Mouse (Mus musculus) liver, embryonic 12.5 days (tissue): ENCODE measurements around the gene Bub3. TPM values are rescaled to one million over a fixed set of nuclear protein-coding genes. Genes with fewer than 3 reads are reported as not detected.

ENCODE experiments used
- ATAC-seq: fragments of 200-750 bp; cut with Nextera tagmentation; 2 replicates; pipeline ENCODE4 v1.8.0; 2017; ENCODE audit warnings: moderate number of reproducible peaks, mild to moderate bottlenecking, moderate library complexity
- H3K27ac ChIP-seq: fragments of 300-500 bp; sonication (generic); 2 replicates; pipeline ENCODE4 v1.5.1; 2016; ENCODE audit warnings: mild to moderate bottlenecking
- H3K27me3 ChIP-seq: fragments of 300-500 bp; sonication (generic); replicated peaks from 2 replicates; pipeline ENCODE4 v1.6.1; 2016; ENCODE audit warnings: mild to moderate bottlenecking, moderate library complexity
- H3K36me3 ChIP-seq: fragments of 300-500 bp; sonication (generic); 2 replicates; pipeline ENCODE4 v1.6.1; 2016; ENCODE audit warnings: mild to moderate bottlenecking, moderate library complexity
- H3K4me1 ChIP-seq: fragments of 300-500 bp; sonication (generic); 2 replicates; pipeline ENCODE4 v1.6.1; 2016
- H3K4me2 ChIP-seq: fragments of 300-500 bp; sonication (generic); 2 replicates; pipeline ENCODE4 v1.6.1; 2016; ENCODE audit warnings: mild to moderate bottlenecking, moderate library complexity
- H3K4me3 ChIP-seq: fragments of 300-500 bp; sonication (generic); 2 replicates; pipeline ENCODE4 v1.5.1; 2016; ENCODE audit warnings: mild to moderate bottlenecking, moderate library complexity
- H3K9ac ChIP-seq: fragments of 300-500 bp; sonication (generic); 2 replicates; pipeline ENCODE4 v1.6.1; 2016; ENCODE audit warnings: mild to moderate bottlenecking, moderate library complexity
- H3K9me3 ChIP-seq: fragments of 300-500 bp; sonication (generic); replicated peaks from 2 replicates; pipeline ENCODE4 v1.6.1; 2016; ENCODE audit warnings: mild to moderate bottlenecking, moderate library complexity
- WGBS: fragments of 180-500 bp; shearing (Covaris S2); methylation state at CpG from one replicate; pipeline ENCODE4 v1.1.7; 2016; ENCODE audit not compliant: insufficient replicate concordance; 5-methylcytosine and 5-hydroxymethylcytosine counted together
- polyA plus RNA-seq: library from polyadenylated mRNA; unstranded; fragments of >200 nt; fragmentation: Nextera tagmentation; extraction: Ambion mirVana; gene quantifications from 2 replicates; pipeline ENCODE4 v1.2.1, GENCODE M21; 2016

The Bub3 gene
- polyA plus RNA-seq, 1 experiment from 2014 or later: 151 TPM

DNA sequence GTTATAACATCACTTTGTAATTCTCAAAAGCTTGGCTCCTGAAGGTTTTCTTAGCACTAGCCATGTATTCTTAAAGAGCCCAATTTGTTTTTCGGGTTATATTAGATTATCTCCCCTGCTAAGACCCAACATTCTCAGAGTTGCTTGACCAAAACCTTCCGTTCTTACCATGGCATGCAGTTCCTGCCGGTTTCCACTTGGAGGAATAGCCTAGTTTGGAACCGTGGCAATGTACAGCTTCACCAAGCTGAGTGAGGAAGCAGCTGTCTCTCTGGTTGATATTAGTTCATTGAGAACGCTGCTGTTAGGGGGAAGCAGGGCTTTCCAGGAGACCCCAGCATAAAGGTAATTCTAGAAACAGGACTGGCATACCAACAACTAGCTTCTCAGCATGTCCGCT, 15.2 kb downstream of the Bub3 start:
- H3K27me3 ChIP-seq: no peaks in the 10 kb centered on the region
- 75% methylated on average over 6 of the region's 6 CpGs for WGBS
- ATAC-seq: no peak
- H3K36me3 ChIP-seq: peaks cover 46% of the 10 kb centered on the region
- no peak overlapping the region for H3K4me2 ChIP-seq
- H3K4me1 ChIP-seq: no peaks in the 10 kb centered on the region
- no peaks in the 10 kb centered on the region for H3K9me3 ChIP-seq
- no peak overlapping the region for H3K9ac ChIP-seq
- no peak overlapping the region for H3K4me3 ChIP-seq
- H3K27ac ChIP-seq: no peak overlapping the region

DNA sequence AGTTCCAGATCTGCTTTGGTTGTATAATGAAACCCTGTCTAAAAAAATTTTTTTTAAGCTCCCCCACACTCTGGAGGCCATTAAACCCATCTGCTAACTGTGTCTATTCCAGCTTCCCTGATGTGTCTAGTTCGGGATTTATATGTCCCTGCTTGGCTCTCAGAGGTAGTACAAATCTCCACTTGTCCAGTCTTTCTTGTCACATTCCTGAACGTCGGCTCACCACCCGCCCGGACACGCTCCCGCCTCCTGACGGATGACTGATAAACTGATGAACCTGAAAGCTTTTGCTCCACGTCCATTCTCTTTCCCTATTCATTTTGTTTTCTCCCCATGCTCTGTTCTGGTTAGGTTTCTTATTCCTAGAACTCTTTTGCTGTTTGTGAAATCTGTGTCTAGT, 22.2 kb downstream of the Bub3 start:
- Histone ChIP-seq H3K9ac (no peak overlapping the region), H3K27ac (no peak overlapping the region), H3K4me3 (no peak overlapping the region), H3K4me1 (no peaks in the 10 kb centered on the region), H3K9me3 (no peaks in the 10 kb centered on the region), H3K36me3 (no peaks in the 10 kb centered on the region), H3K4me2 (no peak overlapping the region), H3K27me3 (no peaks in the 10 kb centered on the region)
- ATAC-seq: no peak
- WGBS: 63% methylated on average over 9 of the region's 9 CpGs

DNA sequence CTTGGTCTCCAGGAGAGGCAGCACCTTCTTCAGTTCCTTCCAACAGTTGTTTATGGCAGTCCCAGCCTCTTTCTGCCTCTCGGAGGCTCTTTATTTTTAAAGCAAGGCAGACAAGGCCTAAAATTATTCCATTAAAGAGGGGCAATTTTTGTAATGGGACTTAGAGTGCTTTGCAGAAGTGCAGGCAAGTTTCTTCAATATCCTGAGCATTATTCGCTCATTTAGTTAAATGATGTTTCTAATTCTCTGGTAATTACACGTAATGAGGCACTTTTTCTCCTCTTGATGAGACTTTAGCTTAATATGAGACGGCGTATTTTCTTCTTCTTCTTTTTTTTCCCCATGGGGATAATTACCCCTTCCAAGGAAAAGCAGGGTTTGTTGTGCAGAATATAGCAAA, 25.5 kb downstream of the Bub3 start:
- 78% methylated on average over 5 of the region's 5 CpGs for WGBS
- no peaks in the 10 kb centered on the region for H3K36me3 ChIP-seq
- no peak overlapping the region for H3K4me3 ChIP-seq
- H3K27ac ChIP-seq: no peak overlapping the region
- H3K4me1 ChIP-seq: no peaks in the 10 kb centered on the region
- H3K27me3 ChIP-seq: no peaks in the 10 kb centered on the region
- no peak for ATAC-seq
- no peak overlapping the region for H3K9ac ChIP-seq
- H3K9me3 ChIP-seq: no peaks in the 10 kb centered on the region
- no peak overlapping the region for H3K4me2 ChIP-seq

DNA sequence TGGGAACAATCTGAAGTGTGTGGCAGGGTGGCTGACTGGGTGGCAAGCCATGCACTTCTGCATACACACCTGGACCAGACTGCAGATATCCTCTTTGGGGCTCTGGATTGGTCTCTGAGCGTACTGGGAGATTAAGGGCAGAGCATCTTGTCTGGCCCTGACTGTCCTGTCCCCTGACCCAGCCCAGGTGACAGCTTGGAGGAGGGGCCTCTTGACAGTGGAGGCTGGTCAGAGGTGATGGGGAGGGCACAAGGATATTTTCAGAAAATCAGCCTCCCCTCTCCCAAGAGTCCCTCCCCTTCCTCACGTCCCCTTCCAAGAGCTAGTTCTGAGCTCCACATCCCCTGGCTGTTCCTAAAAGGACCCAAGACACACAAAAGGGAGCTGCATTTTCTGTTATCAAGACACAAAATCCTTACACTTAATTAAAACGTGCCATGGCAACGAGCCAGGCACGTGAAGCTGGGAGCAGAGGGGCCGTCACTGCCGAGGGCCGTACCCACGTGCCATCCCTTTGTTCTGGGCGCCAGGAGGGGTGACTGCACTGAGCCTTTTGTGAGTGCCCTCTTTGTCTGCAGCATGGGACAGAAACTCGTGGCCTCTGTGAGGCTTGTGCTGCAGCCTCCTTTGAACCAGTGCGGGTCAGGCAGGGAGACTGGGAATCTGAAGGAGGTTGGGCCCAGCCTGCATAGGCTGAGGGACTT, 37.9 kb downstream of the Bub3 start:
- no peak overlapping the region for H3K4me2 ChIP-seq
- H3K4me3 ChIP-seq: no peak overlapping the region
- H3K9ac ChIP-seq: no peak overlapping the region
- 27% methylated on average over 12 of the region's 12 CpGs for WGBS
- H3K9me3 ChIP-seq: no peaks in the 10 kb centered on the region
- no peaks in the 10 kb centered on the region for H3K4me1 ChIP-seq
- H3K36me3 ChIP-seq: no peaks in the 10 kb centered on the region
- H3K27ac ChIP-seq: no peak overlapping the region
- no peak for ATAC-seq
- H3K27me3 ChIP-seq: peaks cover 25% of the 10 kb centered on the region

DNA sequence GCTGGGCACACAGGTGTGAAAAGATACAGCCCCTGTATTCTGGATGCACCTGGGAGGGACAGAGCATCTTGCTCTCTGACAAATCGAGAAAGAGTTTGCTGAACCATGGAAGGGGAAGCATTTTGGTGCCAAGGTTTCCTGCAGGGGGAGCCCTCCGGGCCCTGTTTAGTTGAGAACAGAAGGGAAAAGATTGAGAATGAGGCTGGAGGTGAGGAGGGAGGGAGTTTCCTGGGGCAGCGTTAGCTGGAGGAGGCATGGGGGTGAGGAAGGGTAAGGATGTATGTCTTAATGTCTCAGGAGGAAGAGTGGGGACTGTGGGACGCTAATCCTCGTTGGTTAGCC, 38.4 kb downstream of the Bub3 start:
- H3K9ac ChIP-seq: no peak overlapping the region
- no peaks in the 10 kb centered on the region for H3K36me3 ChIP-seq
- H3K27me3 ChIP-seq: peaks cover 25% of the 10 kb centered on the region
- no peak overlapping the region for H3K27ac ChIP-seq
- ATAC-seq: no peak
- H3K4me1 ChIP-seq: no peaks in the 10 kb centered on the region
- 11% methylated on average over 5 of the region's 5 CpGs for WGBS
- no peak overlapping the region for H3K4me2 ChIP-seq
- no peaks in the 10 kb centered on the region for H3K9me3 ChIP-seq
- H3K4me3 ChIP-seq: no peak overlapping the region

DNA sequence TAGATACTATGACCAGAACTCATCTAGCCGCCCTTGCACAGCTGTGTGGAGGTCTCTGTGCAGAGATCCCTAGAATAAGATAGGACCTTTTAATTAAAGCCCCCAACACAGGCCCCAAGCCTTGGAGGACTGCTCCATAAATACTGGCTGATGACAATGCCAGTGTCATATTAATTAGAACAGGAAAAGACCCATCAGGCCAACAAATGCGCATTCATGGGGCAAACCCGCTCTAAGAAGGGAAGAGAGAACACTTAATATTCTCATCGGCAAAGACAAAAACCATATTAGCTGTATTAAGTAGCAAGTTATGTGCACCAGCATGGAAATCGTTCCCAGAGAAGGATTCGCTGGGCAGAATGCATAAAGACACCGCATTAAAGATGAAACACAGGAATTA, 42.1 kb downstream of the Bub3 start:
- H3K4me3 ChIP-seq: no peak overlapping the region
- H3K27me3 ChIP-seq: peaks cover 25% of the 10 kb centered on the region
- no peak overlapping the region for H3K27ac ChIP-seq
- H3K9me3 ChIP-seq: no peaks in the 10 kb centered on the region
- no peak overlapping the region for H3K4me2 ChIP-seq
- ATAC-seq: no peak
- H3K4me1 ChIP-seq: no peaks in the 10 kb centered on the region
- WGBS: 74% methylated on average over 7 of the region's 7 CpGs
- no peak overlapping the region for H3K9ac ChIP-seq
- H3K36me3 ChIP-seq: no peaks in the 10 kb centered on the region

DNA sequence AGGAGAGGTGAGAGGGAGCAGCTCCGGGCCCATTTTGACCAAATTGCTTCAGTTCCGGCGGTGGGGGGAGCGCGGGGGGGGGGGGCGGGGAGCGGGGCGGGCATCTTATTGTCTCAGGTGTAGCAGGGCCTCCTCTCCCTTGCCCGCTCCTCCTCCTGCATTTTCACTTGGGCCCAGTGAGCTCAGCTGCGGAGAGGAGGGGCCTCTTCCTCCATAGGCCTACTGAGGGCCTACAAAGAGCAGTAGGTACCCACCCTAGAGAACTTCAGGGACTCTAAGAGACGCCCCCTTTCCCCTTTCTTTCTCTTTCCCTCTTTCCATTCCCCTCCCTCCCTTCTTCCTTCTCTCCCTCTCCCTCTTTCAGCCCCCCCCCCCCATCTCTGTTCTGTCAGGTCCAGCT, 43.2 kb downstream of the Bub3 start:
- H3K4me2 ChIP-seq: no peak overlapping the region
- no peak for ATAC-seq
- no peaks in the 10 kb centered on the region for H3K9me3 ChIP-seq
- H3K4me1 ChIP-seq: no peaks in the 10 kb centered on the region
- no peak overlapping the region for H3K27ac ChIP-seq
- no peak overlapping the region for H3K4me3 ChIP-seq
- H3K36me3 ChIP-seq: no peaks in the 10 kb centered on the region
- no peak overlapping the region for H3K9ac ChIP-seq
- H3K27me3 ChIP-seq: peaks cover 17% of the 10 kb centered on the region
- 16% methylated on average over 8 of the region's 11 CpGs for WGBS

DNA sequence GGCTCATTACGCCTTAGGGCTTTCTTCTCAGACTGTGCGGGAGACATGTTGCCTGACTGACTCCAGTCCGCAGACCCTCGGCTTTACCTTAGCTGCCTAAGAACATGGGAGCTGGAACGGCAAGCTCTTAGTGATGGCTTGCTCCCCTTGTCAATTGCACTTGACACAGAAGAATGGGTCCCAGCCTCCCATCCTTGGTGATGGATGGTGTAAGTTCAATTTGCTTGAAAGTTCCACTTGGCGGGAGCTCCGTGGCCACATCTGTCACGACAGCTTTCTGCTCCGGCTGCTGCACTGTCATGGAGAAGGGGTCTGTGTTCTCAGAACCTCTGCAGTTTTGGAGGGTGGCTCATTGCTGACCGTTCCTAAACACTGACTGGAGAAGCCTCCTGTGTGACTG, 44.9 kb downstream of the Bub3 start:
- no peak for ATAC-seq
- no peaks in the 10 kb centered on the region for H3K4me1 ChIP-seq
- H3K9me3 ChIP-seq: no peaks in the 10 kb centered on the region
- no peaks in the 10 kb centered on the region for H3K36me3 ChIP-seq
- no peak overlapping the region for H3K4me2 ChIP-seq
- peaks cover 2% of the 10 kb centered on the region for H3K27me3 ChIP-seq
- WGBS: 78% methylated on average over 10 of the region's 10 CpGs
- H3K4me3 ChIP-seq: no peak overlapping the region
- H3K27ac ChIP-seq: no peak overlapping the region
- no peak overlapping the region for H3K9ac ChIP-seq

DNA sequence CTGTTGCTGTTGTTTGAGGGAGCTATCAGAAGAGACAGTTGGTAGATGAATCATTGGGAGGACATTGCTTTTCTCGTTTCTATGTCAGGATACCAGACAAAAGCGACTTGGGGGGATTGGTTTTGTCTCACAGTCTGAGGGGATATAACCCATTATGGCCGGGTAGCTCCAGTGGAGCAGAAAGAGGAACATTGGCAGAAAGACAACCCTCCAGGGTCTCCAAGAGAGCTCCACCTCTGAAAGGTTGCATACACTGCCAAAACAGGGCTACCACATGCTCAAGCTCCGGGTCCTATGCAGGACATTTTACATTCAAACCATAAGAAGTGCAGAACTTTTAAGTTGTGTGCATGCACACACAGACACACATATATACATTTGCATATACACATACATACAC, 45.5 kb downstream of the Bub3 start:
- WGBS: 54% methylated on average over 4 of the region's 4 CpGs
- Histone ChIP-seq H3K4me1 (no peaks in the 10 kb centered on the region), H3K27me3 (no peaks in the 10 kb centered on the region; the same call in 1 of the 2 replicates), H3K27ac (no peak overlapping the region), H3K9me3 (no peaks in the 10 kb centered on the region), H3K4me3 (no peak overlapping the region), H3K4me2 (no peak overlapping the region), H3K9ac (no peak overlapping the region), H3K36me3 (no peaks in the 10 kb centered on the region)
- ATAC-seq: no peak

DNA sequence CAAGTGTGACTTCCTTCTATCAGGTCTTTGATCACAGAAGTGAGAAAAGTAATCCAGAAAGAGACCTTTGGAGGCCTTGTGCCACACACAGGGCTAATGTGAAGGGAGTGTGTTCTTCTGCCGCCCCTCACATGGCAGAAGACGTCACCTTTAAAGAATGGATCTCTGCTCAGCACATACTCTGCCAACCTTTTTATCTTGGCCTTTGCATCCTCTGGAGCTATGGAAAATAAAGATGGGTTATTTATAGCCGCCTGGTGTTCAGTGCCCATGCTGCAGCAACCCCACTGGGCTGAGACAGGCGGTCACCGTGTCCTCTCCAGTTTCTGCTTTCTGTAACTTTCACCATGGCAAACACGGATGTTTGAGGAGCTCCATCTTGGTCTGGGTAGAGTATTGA, 48.0 kb downstream of the Bub3 start:
- H3K4me3 ChIP-seq: no peak overlapping the region

DNA sequence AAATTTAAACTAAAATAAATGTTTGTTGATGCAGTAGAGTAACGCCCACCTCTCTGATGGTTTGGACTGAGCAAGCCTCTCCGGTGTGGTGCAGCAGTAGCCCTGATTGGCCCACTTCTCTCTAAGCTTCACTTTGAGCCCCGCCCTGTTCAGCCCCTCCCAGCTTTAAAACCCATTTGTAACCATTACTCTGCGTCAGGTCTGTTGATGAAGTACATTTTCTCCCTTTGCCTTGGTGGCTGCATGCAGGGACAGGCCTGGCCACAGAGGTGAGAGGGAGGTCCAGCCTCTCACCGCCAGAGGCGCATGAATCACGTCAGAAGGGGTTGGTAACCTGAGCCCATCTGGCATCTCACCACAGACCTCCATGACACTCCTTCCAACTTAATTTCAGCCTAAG, 49.7 kb downstream of the Bub3 start:
- no peak overlapping the region for H3K4me2 ChIP-seq
- H3K36me3 ChIP-seq: no peaks in the 10 kb centered on the region
- H3K4me1 ChIP-seq: no peaks in the 10 kb centered on the region
- H3K27ac ChIP-seq: no peak overlapping the region
- WGBS: 36% methylated on average over 7 of the region's 7 CpGs
- H3K9ac ChIP-seq: no peak overlapping the region
- no peaks in the 10 kb centered on the region for H3K27me3 ChIP-seq
- no peak for ATAC-seq
- no peaks in the 10 kb centered on the region for H3K9me3 ChIP-seq
- H3K4me3 ChIP-seq: no peak overlapping the region

More for the DNA sequence above, 48.0 kb downstream of the Bub3 start:
- Histone ChIP-seq H3K9ac (no peak overlapping the region), H3K27me3 (no peaks in the 10 kb centered on the region; the same call in 1 of the 2 replicates), H3K9me3 (no peaks in the 10 kb centered on the region), H3K36me3 (no peaks in the 10 kb centered on the region), H3K4me2 (no peak overlapping the region), H3K27ac (no peak overlapping the region), H3K4me1 (no peaks in the 10 kb centered on the region)
- ATAC-seq: no peak
- WGBS: 71% methylated on average over 6 of the region's 6 CpGs
